Mouse (Mus musculus): ENCODE measurements around the gene Cyp4f17.
"Not testable (repeated sequence)": the region's sequence is repeated elsewhere in the genome, so short reads cannot be mapped to it uniquely, and the experiment has no call there.

DNA sequence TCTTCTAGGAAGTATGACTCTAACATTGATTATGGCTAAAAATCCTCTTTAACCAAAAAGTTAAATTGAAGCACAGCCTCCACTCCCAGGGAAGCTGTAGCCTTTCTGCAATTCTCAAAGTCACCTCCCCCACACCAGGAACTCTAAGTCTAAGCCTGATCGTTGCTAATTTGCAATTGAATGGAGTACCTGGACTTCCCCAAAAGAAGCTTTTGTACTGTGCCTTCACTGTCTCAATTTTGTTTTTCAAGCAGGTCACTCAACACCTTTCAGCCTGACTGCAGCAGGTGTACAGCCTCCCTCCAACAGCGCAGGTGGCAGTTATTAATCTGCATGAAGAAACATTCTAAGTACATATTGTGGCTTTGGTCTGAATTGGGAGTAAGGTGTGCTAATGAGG is 57.5 kb downstream of the Cyp4f17 start:
- TF ChIP-seq CTCF, POLR2A (IDR thresholded peaks at IDR 0.05; ENCODE audit: insufficient read depth, low read depth, low read length): not testable (repeated sequence)
